Mouse (Mus musculus): Measurements from ENCODE around the gene Ccser1.
A peak's percentile ranks its signal among the peaks of the same experiment; 100 is the strongest.

Ccser1 gene

GRCm38 (mm10) chr6:61432167-61432566 is 252.0 kb downstream of the Ccser1 start:
- DNase-seq (ENCODE audit: low read depth) = no peak

GRCm38 (mm10) chr6:61432703-61433102 is 252.6 kb downstream of the Ccser1 start:
- no peak for DNase-seq (ENCODE audit: low read depth)

- DNase-seq (ENCODE audit: low read depth) = peak; percentile 5
These were observed 258.0 kb downstream of the Ccser1 start for GRCm38 (mm10) chr6:61438165-61438564.

- no peak for DNase-seq (ENCODE audit: low read depth)
These were observed 291.4 kb downstream of the Ccser1 start for GRCm38 (mm10) chr6:61471371-61472152.

GRCm38 (mm10) chr6:61485336-61485735 is 305.2 kb downstream of the Ccser1 start:
- DNase-seq (ENCODE audit: low read depth) = no peak

- no peak for DNase-seq (ENCODE audit: low read depth)
These were observed 312.1 kb downstream of the Ccser1 start for GRCm38 (mm10) chr6:61491979-61492821.

- no peak for DNase-seq (ENCODE audit: low read depth)
These were observed 313.3 kb downstream of the Ccser1 start for GRCm38 (mm10) chr6:61493386-61493785.

- DNase-seq (ENCODE audit: low read depth) = no peak
These were observed 335.2 kb downstream of the Ccser1 start for GRCm38 (mm10) chr6:61515310-61515709.

GRCm38 (mm10) chr6:61521587-61521986 is 341.5 kb downstream of the Ccser1 start:
- no peak for DNase-seq (ENCODE audit: low read depth)

- no peak for DNase-seq (ENCODE audit: low read depth)
These were observed 342.0 kb downstream of the Ccser1 start for GRCm38 (mm10) chr6:61522108-61522507.

GRCm38 (mm10) chr6:61523748-61524493 is 343.8 kb downstream of the Ccser1 start:
- no peak for DNase-seq (ENCODE audit: low read depth)

GRCm38 (mm10) chr6:61540732-61541131 is 360.6 kb downstream of the Ccser1 start:
- no peak for DNase-seq (ENCODE audit: low read depth)

GRCm38 (mm10) chr6:61543459-61544044 is 363.4 kb downstream of the Ccser1 start:
- DNase-seq (ENCODE audit: low read depth) = no peak

- no peak for DNase-seq (ENCODE audit: low read depth)
These were observed 387.4 kb downstream of the Ccser1 start for GRCm38 (mm10) chr6:61567551-61567950.

- no peak for DNase-seq (ENCODE audit: low read depth)
These were observed 387.8 kb downstream of the Ccser1 start for GRCm38 (mm10) chr6:61567967-61568366.

GRCm38 (mm10) chr6:61581696-61582095 is 401.6 kb downstream of the Ccser1 start:
- no peak for DNase-seq (ENCODE audit: low read depth)

GRCm38 (mm10) chr6:61588999-61589398 is 408.9 kb downstream of the Ccser1 start:
- no peak for DNase-seq (ENCODE audit: low read depth)

- DNase-seq (ENCODE audit: low read depth) = no peak
These were observed 421.8 kb downstream of the Ccser1 start for GRCm38 (mm10) chr6:61601911-61602310.

GRCm38 (mm10) chr6:61614920-61615319 is 434.8 kb downstream of the Ccser1 start:
- DNase-seq (ENCODE audit: low read depth) = no peak

GRCm38 (mm10) chr6:61621707-61622106 is 441.6 kb downstream of the Ccser1 start:
- DNase-seq (ENCODE audit: low read depth) = no peak

- no peak for DNase-seq (ENCODE audit: low read depth)
These were observed 481.3 kb downstream of the Ccser1 start for GRCm38 (mm10) chr6:61661414-61661813.

- DNase-seq (ENCODE audit: low read depth) = no peak
These were observed 484.4 kb downstream of the Ccser1 start for GRCm38 (mm10) chr6:61664572-61664971.
